Comparison of ENCODE assay signal across 9 mouse cellular contexts in genomic region chr10:28345196-28345681, GRCm38 (mm10).
DNase-seq lines count a peak whose midpoint lies in the region; ATAC-seq and TF ChIP-seq lines count a peak whose summit lies in the region.
"Had no signal": no experiment of that assay in that cellular context is flagged by ENCODE, and none has a peak within 500 bp of the region (broad histone marks: within the 10 kb centered on the region; RNA-seq: fewer than 3 reads in every experiment).

No protein-coding gene starts in this region.

- H3K27ac ChIP-seq in hindbrain, embryonic 15.5 days (replicated peaks), result 0 out of 2 replicates have a peak overlapping the region, but pooled peaks have one; percentile 34
- H3K27ac ChIP-seq: macrophage had no signal

- TF ChIP-seq CTCF in brain, embryonic 14.5 days (IDR thresholded peaks at IDR 0.05; ENCODE audit: borderline replicate concordance, extremely low read depth, insufficient read depth, insufficient read length), result no peak

- H3K9me3 ChIP-seq in hindbrain, embryonic 15.5 days, result no peaks in the 10 kb centered on the region

- peak; percentile 96 for ATAC-seq in hindbrain, embryonic 15.5 days (ENCODE audit: low FRiP score, low read depth)

- peak; percentile 7 for DNase-seq in layer of hippocampus, adult 9-11 months
- no peak for DNase-seq in layer of hippocampus, adult 9-10 months (ENCODE audit: low spot score)
- DNase-seq in brain, embryonic 14.5 days (ENCODE audit: low read depth), result peak; percentile 90
- peak; percentile 78 to 81 for DNase-seq in cerebellum, postnatal 36 days
- DNase-seq in thymus, postnatal 4 days, result no peak
- no peak for DNase-seq in kidney, postnatal 36 days
- no peak for DNase-seq in spleen, adult 18-20 months

- no peaks in the 10 kb centered on the region for H3K36me3 ChIP-seq in hindbrain, embryonic 15.5 days

- WGBS in hindbrain, embryonic 15.5 days, result 47% methylated on average over 8 of the region's 8 CpGs

- no peak overlapping the region for H3K4me2 ChIP-seq in hindbrain, embryonic 15.5 days

- no peak for TF ChIP-seq POLR2A in brain, embryonic 14.5 days (IDR thresholded peaks at IDR 0.05; ENCODE audit: borderline replicate concordance, extremely low read depth, insufficient read depth, insufficient read length, poor library complexity, severe bottlenecking)

- no peaks in the 10 kb centered on the region for H3K4me1 ChIP-seq in hindbrain, embryonic 15.5 days (replicated peaks)

- H3K27me3 ChIP-seq in hindbrain, embryonic 15.5 days, result no peaks in the 10 kb centered on the region

- H3K9ac ChIP-seq in hindbrain, embryonic 15.5 days, result no peak overlapping the region

- H3K4me3 ChIP-seq in hindbrain, embryonic 15.5 days, result no peak overlapping the region

Comparison
In these comparisons a context has a peak if more than half of its experiments do, and no peak if none do; other contexts are left out.
1. DNase-seq: peak in layer of hippocampus, adult 9-11 months (single experiment), brain, embryonic 14.5 days (single experiment) and cerebellum, postnatal 36 days (2 of 2); none in layer of hippocampus, adult 9-10 months (single experiment), thymus, postnatal 4 days (single experiment), kidney, postnatal 36 days (0 of 2) and spleen, adult 18-20 months (0 of 2).